Mouse (Mus musculus) cerebellum, postnatal 14 days (tissue): ENCODE results near the gene Lhpp.

Source experiments
- DNase-seq, 2 experiments: peaks; one replicate each; pipeline ENCODE4 v3.0.0; 2021; ENCODE audit warnings: mixed read lengths in 2 of 2

Gene Lhpp

GRCm38 (mm10) chr7:132682901-132683300, 72.5 kb downstream of the Lhpp start:
- DNase-seq = peak; percentile 66 to 67

GRCm38 (mm10) chr7:132683923-132684322, 73.5 kb downstream of the Lhpp start:
- DNase-seq = no peak

GRCm38 (mm10) chr7:132686515-132686914, 76.1 kb downstream of the Lhpp start:
- DNase-seq = no peak

- DNase-seq = no peak
These were observed 77.5 kb downstream of the Lhpp start for GRCm38 (mm10) chr7:132687897-132688296.

GRCm38 (mm10) chr7:132688721-132689120, 78.3 kb downstream of the Lhpp start:
- no peak for DNase-seq

GRCm38 (mm10) chr7:132689722-132690121, 79.3 kb downstream of the Lhpp start:
- no peak for DNase-seq

- DNase-seq = no peak
These were observed 80.5 kb downstream of the Lhpp start for GRCm38 (mm10) chr7:132690716-132691472.

GRCm38 (mm10) chr7:132692719-132693118, 82.3 kb downstream of the Lhpp start:
- peak in 1 of 2 experiments; percentile 44 for DNase-seq

GRCm38 (mm10) chr7:132693561-132693960, 83.1 kb downstream of the Lhpp start:
- no peak for DNase-seq

- no peak for DNase-seq
These were observed 86.9 kb downstream of the Lhpp start for GRCm38 (mm10) chr7:132697258-132697796.

GRCm38 (mm10) chr7:132698737-132699136, 88.3 kb downstream of the Lhpp start:
- DNase-seq = no peak

- no peak for DNase-seq
These were observed 88.7 kb downstream of the Lhpp start for GRCm38 (mm10) chr7:132699165-132699564.

GRCm38 (mm10) chr7:132699639-132700038, 89.2 kb downstream of the Lhpp start:
- DNase-seq = no peak

- DNase-seq = no peak
These were observed 89.7 kb downstream of the Lhpp start for GRCm38 (mm10) chr7:132700107-132700506.

GRCm38 (mm10) chr7:132701412-132701811, 91.0 kb downstream of the Lhpp start:
- no peak for DNase-seq

- no peak for DNase-seq
These were observed 91.6 kb downstream of the Lhpp start for GRCm38 (mm10) chr7:132702024-132702423.

GRCm38 (mm10) chr7:132702492-132703070, 92.1 kb downstream of the Lhpp start:
- DNase-seq = no peak

- no peak for DNase-seq
These were observed 93.3 kb downstream of the Lhpp start for GRCm38 (mm10) chr7:132703515-132704309.

GRCm38 (mm10) chr7:132704310-132704875, 94.0 kb downstream of the Lhpp start:
- no peak for DNase-seq

- DNase-seq = no peak
These were observed 94.7 kb downstream of the Lhpp start for GRCm38 (mm10) chr7:132705130-132705529.

- DNase-seq = no peak
These were observed 101.1 kb downstream of the Lhpp start for GRCm38 (mm10) chr7:132711579-132711978.

- DNase-seq = no peak
These were observed 101.7 kb downstream of the Lhpp start for GRCm38 (mm10) chr7:132712044-132712708.
